Mouse (Mus musculus) heart, embryonic 14.5 days (tissue): ENCODE results near the gene Prr19. TPM values are rescaled to one million over a fixed set of nuclear protein-coding genes. Genes with fewer than 3 reads are reported as not detected.

Experiments
- ATAC-seq: fragments of 200-750 bp; cut with Nextera tagmentation; 2 replicates; pipeline ENCODE4 v1.8.0; 2017; ENCODE audit warnings: low read depth, moderate TSS enrichment; ENCODE audit not compliant: insufficient number of reproducible peaks, insufficient read depth, low FRiP score
- H3K27ac ChIP-seq, 2 experiments: fragments of 200-500 bp in 1 of 2; fragments of 300-500 bp in 1 of 2; sonication (generic) in 1 of 2; replicated peaks in 1 of 2; 2 replicates each; pipeline ENCODE4 v1.5.1; 2012 to 2014; ENCODE audit warnings: low read depth in 2 of 2, low read length in 2 of 2, control low read depth in 1 of 2, mild to moderate bottlenecking in 1 of 2, mixed read lengths in 1 of 2; ENCODE audit not compliant: control insufficient read depth in 1 of 2, insufficient read depth in 1 of 2
- H3K27me3 ChIP-seq: fragments of 300-500 bp; sonication (generic); 2 replicates; pipeline ENCODE4 v1.6.1; 2014; ENCODE audit warnings: mild to moderate bottlenecking, low read length, control low read depth; ENCODE audit not compliant: control insufficient read depth, insufficient read depth
- H3K36me3 ChIP-seq: fragments of 300-500 bp; sonication (generic); 2 replicates; pipeline ENCODE4 v1.6.1; 2014; ENCODE audit warnings: mild to moderate bottlenecking, control low read depth, low read length, mixed read lengths; ENCODE audit not compliant: control insufficient read depth, insufficient read depth
- H3K4me1 ChIP-seq, 2 experiments: fragments of 200-500 bp in 1 of 2; fragments of 300-500 bp in 1 of 2; sonication (generic) in 1 of 2; 2 replicates each; pipeline ENCODE4 v1.6.1; 2012 to 2014; ENCODE audit warnings: low read length in 2 of 2, control low read depth in 1 of 2, mixed read lengths in 1 of 2; ENCODE audit not compliant: control insufficient read depth in 2 of 2, insufficient read depth in 2 of 2
- H3K4me2 ChIP-seq: fragments of 300-500 bp; sonication (generic); 2 replicates; pipeline ENCODE4 v1.6.1; 2014; ENCODE audit warnings: mild to moderate bottlenecking, low read length
- H3K4me3 ChIP-seq, 2 experiments: fragments of 200-500 bp in 1 of 2; fragments of 300-500 bp in 1 of 2; sonication (generic) in 1 of 2; 2 replicates each; pipeline ENCODE4 v1.5.1; 2012 to 2014; ENCODE audit warnings: low read length in 2 of 2, mild to moderate bottlenecking in 2 of 2, control low read depth in 1 of 2, low read depth in 1 of 2, moderate library complexity in 1 of 2; ENCODE audit not compliant: control insufficient read depth in 1 of 2, insufficient read depth in 1 of 2
- H3K9ac ChIP-seq: fragments of 300-500 bp; sonication (generic); 2 replicates; pipeline ENCODE4 v1.6.1; 2014; ENCODE audit warnings: mild to moderate bottlenecking, low read length
- H3K9me3 ChIP-seq: fragments of 300-500 bp; sonication (generic); 2 replicates; pipeline ENCODE4 v1.6.1; 2016; ENCODE audit warnings: low read length, control low read depth; ENCODE audit not compliant: control insufficient read depth
- WGBS: fragments of 180-500 bp; shearing (Covaris S2); extraction: QIAGEN DNeasy Blood & Tissue Kit; methylation state at CpG from one replicate; pipeline ENCODE4 v1.1.7; 2014; 5-methylcytosine and 5-hydroxymethylcytosine counted together
- polyA plus RNA-seq: library from polyadenylated mRNA; unstranded; fragments of >200 nt; fragmentation: Nextera tagmentation; extraction: Ambion mirVana; gene quantifications from 2 replicates; pipeline ENCODE4 v1.2.1, GENCODE M21; 2014

The Prr19 gene
- polyA plus RNA-seq, 1 experiment from 2014 or later, result not detected

DNA sequence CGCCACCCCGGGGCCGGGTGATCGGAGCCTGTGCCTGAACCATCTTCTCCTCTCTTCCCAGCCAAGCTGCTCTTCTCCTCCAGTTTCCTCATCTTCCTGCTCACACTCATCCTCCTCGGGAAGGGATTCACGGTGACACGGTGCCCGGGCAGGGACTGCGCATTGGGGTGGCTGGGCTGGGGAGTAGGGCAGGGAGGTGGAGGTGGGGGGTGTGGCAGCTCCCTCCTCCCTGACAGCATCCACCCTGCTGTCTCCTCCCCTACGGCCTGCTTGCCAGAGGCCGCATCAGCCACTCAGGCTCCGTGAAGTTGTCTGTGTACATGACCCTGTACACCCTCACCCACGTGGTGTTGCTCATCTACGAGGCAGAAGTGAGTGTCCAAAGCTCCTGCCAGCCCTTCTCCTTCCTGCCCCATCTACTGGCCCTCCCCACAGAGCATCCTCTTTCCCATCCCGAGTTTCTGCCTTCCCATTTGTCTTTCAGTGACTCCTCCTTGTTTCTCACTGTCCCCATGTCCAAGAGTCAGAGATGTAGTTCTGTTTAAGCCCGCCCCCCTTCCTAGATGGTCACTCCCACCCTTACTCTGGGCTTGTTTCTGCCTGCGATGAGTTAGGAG, 7.6 kb downstream of the Prr19 start:
- peaks cover 63% of the 10 kb centered on the region for H3K27me3 ChIP-seq
- H3K9me3 ChIP-seq, result no peaks in the 10 kb centered on the region
- ATAC-seq, result no peak

DNA sequence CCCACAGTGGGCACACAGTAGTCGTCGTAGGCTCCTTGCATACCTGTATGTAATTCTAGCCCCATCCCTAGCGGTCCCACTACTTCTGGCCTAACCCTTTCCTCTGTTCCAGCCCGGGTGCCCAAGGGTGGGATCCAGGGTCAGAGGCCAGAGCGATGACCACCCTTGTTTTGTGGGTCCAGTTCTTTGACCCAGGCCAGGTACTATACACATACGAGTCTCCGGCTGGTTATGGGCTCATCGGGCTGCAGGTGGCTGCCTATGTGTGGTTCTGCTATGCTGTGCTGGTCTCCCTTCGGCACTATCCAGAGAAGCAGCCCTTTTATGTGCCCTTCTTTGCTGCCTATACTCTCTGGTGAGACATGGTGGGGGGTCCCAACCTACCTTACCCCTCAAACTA, 8.2 kb downstream of the Prr19 start:
- Histone ChIP-seq H3K9me3 (no peaks in the 10 kb centered on the region), H3K36me3 (no peaks in the 10 kb centered on the region), H3K9ac (no peak overlapping the region), H3K27ac (no peak overlapping the region), H3K4me2 (no peak overlapping the region), H3K4me3 (no peak overlapping the region), H3K4me1 (peaks cover under 1 to 8% of the 10 kb centered on the region in 2 experiments; a peak in 3 of 4 replicates), H3K27me3 (peaks cover 70% of the 10 kb centered on the region)
- ATAC-seq, result no peak
- 79% methylated on average over 9 of the region's 9 CpGs for WGBS

More for the DNA sequence above, 7.6 kb downstream of the Prr19 start:
- Histone ChIP-seq H3K4me3 (no peak overlapping the region), H3K4me1 (peaks cover 0 to 8% of the 10 kb centered on the region in 2 experiments; a peak in 3 of 4 replicates), H3K36me3 (no peaks in the 10 kb centered on the region), H3K27ac (no peak overlapping the region), H3K4me2 (no peak overlapping the region), H3K9ac (no peak overlapping the region)
- 53% methylated on average over 17 of the region's 17 CpGs for WGBS

DNA sequence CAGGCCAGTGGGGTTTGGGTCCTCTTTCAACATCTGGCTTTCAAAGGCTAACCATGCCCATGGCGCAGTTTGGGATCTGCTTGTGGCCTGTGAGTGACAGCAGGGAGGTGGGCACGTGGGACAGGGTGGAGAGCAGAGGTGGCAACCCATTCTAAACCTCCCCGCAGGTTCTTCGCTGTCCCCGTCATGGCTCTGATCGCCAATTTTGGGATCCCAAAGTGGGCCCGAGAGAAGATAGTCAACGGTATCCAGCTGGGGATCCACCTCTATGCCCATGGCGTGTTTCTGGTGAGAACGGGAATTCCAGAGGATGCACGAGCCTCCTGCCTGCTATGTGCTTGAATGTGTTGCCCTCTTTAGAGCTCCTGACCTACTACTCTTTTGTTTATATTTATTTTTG, 10.0 kb downstream of the Prr19 start:
- H3K4me2 ChIP-seq, result no peak overlapping the region
- H3K9ac ChIP-seq, result no peak overlapping the region
- no peaks in the 10 kb centered on the region for H3K36me3 ChIP-seq
- ATAC-seq, result no peak
- 70% methylated on average over 11 of the region's 11 CpGs for WGBS
- no peak overlapping the region for H3K4me3 ChIP-seq
- H3K4me1 ChIP-seq, result peaks cover 5 to 17% of the 10 kb centered on the region in 2 experiments
- H3K9me3 ChIP-seq, result no peaks in the 10 kb centered on the region
- H3K27me3 ChIP-seq, result peaks cover 82% of the 10 kb centered on the region
- H3K27ac ChIP-seq, result no peak overlapping the region

DNA sequence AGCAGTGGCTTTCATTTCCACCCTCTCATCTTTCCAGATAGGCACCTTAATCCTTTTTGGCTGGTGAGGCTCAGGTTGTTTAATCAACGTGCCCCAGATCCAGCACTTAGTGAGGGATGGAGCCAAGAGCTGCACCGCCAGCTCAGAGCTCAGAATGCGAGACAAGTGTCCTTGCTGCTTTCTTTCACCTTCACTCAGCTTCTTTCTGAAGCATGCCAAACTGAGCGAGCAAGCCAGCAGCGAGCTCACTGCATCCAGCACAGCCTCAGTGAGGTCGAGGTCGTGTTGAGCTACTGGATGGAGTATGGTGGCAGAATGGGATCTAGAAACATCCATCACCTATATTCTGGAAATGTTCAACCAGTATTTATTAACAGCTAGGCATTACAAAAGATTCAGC, 12.1 kb downstream of the Prr19 start:
- peaks cover 64% of the 10 kb centered on the region for H3K27me3 ChIP-seq
- peaks cover 9 to 23% of the 10 kb centered on the region in 2 experiments for H3K4me1 ChIP-seq
- no peak overlapping the region for H3K9ac ChIP-seq
- H3K4me2 ChIP-seq, result no peak overlapping the region
- H3K9me3 ChIP-seq, result no peaks in the 10 kb centered on the region
- no peak overlapping the region for H3K27ac ChIP-seq
- WGBS, result 26% methylated on average over 7 of the region's 7 CpGs
- ATAC-seq, result no peak
- no peaks in the 10 kb centered on the region for H3K36me3 ChIP-seq
- H3K4me3 ChIP-seq, result no peak overlapping the region

DNA sequence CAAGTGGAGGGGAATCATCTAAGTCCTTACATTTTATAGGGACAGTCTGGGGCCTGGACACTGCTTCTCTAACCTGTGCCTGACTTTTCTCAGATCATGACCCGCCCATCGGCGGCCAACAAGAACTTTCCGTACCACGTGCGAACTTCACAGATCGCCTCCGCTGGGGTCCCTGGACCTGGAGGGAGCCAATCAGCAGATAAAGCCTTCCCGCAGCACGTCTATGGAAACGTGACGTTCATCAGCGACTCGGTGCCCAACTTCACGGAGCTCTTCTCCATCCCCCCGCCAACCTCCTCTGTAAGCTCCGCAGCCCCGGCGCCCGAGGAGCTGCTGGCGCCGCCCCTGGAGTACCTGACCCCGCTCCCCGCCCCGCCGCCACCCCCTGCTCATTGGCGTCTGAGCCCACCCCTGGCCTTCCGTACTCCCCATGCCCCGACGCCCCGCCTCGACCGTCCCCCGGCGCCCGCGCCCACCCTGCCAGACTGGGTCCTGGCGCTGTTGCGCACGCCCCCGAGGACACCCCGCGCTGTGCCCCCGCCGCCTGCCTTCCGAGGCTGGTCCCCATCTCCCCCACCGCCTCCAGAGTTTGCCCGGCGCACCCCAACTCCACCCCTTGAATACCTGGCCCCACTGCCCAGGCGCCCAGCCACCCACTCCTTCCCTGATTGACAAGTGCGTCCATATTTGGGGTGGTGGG, 13.5 kb downstream of the Prr19 start:
- peak overlapping the region; percentile 94 for H3K4me2 ChIP-seq
- peaks cover 9 to 23% of the 10 kb centered on the region in 2 experiments for H3K4me1 ChIP-seq
- no peak for ATAC-seq
- H3K9ac ChIP-seq, result peak overlapping the region; percentile 59
- 3% methylated on average over 49 of the region's 51 CpGs for WGBS
- H3K4me3 ChIP-seq, result peak overlapping the region; percentile 22 to 66
- no peaks in the 10 kb centered on the region for H3K36me3 ChIP-seq
- H3K9me3 ChIP-seq, result no peaks in the 10 kb centered on the region
- H3K27ac ChIP-seq, result no peak overlapping the region
- peaks cover 50% of the 10 kb centered on the region for H3K27me3 ChIP-seq

DNA sequence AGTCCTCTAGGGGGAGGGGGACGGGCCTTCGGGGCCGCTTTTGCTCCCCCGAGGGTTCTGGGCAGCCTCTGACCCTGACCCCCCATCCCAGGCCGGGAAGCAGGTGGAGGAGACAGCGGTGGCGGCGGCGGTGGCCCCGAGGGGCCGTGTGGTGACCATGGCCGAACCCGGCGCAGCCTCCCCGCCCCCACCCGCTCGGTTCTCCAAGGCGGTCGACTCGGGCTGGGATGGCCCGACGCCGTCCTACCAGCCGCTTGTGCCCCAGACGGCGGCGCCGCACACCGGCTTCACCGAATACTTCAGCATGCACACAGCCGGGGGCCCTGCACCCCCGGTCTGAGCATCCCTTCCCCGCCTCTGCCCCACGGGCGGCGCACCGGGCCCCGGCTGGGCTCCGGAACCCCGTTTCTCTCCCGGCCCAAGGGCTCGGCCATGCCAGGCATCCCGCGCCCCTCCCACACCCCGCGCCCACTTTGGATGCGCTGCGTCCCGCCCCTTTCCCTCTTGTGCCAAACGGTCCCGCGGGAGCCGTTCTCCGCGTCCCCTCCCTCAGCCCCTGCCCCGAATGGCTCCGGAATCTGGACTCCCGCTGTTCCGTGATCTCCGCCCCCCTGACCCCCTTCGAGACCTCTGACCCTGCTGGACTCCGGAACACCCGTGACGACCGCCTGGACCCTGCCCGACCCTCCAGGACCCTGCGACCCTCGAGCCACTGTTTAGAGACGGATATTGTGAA, 14.3 kb downstream of the Prr19 start:
- no peak overlapping the region for H3K27ac ChIP-seq
- no peaks in the 10 kb centered on the region for H3K36me3 ChIP-seq
- WGBS, result under 1% methylated on average over 64 of the region's 69 CpGs
- peak overlapping the region; percentile 94 for H3K4me2 ChIP-seq
- H3K4me3 ChIP-seq, result peak overlapping the region; percentile 22 to 66
- H3K4me1 ChIP-seq, result peaks cover 9 to 23% of the 10 kb centered on the region in 2 experiments
- peaks cover 48% of the 10 kb centered on the region for H3K27me3 ChIP-seq
- peak overlapping the region; percentile 59 for H3K9ac ChIP-seq
- H3K9me3 ChIP-seq, result no peaks in the 10 kb centered on the region
- ATAC-seq, result no peak

DNA sequence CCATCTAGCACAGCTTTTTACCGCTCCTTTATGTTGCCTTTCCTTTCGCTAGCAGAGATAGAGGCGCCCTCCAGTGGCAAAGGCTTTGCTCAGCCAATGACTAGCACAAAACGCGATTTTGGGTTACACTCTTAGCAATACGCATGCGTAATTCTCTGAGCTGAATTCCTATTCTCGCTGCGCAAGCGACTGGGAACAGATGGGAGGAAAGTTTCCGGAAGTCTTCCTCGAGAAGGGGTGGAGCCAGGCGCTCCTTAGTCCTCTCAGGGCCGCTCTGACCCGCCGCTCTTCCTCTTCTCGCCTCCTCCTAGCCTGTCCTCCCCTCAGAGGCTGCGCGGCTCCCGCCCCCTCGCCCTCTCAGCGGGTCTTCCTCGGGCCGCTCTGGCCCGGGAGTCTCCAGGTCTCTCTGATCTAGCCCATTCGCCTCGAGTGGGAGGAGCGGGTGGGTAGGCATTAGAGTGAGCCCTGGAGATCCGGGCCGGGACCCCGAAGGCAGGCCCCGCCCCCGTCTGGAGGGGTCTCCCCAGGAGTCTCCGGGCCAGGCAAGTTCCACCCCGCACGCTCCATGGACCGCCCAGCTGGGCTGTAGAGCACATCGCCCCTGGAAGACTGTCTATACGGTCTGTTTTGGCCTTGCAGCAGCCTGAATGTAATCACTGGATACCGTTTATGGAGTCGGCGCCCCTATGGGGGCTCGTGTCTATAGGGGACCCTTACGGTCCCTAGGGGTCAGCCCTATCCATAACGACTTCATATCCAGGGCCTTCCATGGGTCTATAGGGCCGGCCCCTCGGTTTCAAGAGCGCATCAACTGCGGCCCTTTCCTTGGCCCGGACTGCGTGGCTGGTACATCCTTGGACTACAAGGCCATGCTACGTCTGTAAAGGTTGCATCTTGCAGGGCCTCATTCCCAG, 15.6 kb downstream of the Prr19 start, which contains the start of gene Megf8:
TSS of gene Megf8 (plus strand) at position 633 of the 914 bp plus-strand sequence.
- Histone ChIP-seq H3K27me3 (peaks cover 39% of the 10 kb centered on the region), H3K9ac (peak within 1 kb of the TSS; percentile 85), H3K36me3 (no peaks in the 10 kb centered on the region), H3K4me2 (peak within 1 kb of the TSS; percentile 94), H3K9me3 (no peaks in the 10 kb centered on the region), H3K27ac (peak within 1 kb of the TSS; percentile 56 to 57), H3K4me3 (peak within 1 kb of the TSS; percentile 66 to 72), H3K4me1 (peaks cover 13 to 28% of the 10 kb centered on the region in 2 experiments)
- 1% methylated on average over 52 of the region's 52 CpGs for WGBS
- peak; percentile 98 for ATAC-seq
